Mouse (Mus musculus) ES-Bruce4 (cell line): ENCODE measurements around the gene Rpl18. TPM values are rescaled to one million over a fixed set of nuclear protein-coding genes. Genes with fewer than 3 reads are reported as not detected.
A peak's percentile ranks its signal among the peaks of the same experiment; 100 is the strongest.

Source experiments
- H3K27ac ChIP-seq: 2 replicates; pipeline ENCODE4 v1.5.1; 2012; ENCODE audit warnings: low read length, inconsistent platforms; ENCODE audit not compliant: insufficient read depth
- H3K27me3 ChIP-seq: 2 replicates; pipeline ENCODE4 v1.6.1; 2012; ENCODE audit warnings: mild to moderate bottlenecking, low read length, inconsistent platforms; ENCODE audit not compliant: control insufficient read depth, poor library complexity, insufficient read depth, severe bottlenecking
- H3K36me3 ChIP-seq: 2 replicates; pipeline ENCODE4 v1.6.1; 2012; ENCODE audit warnings: inconsistent platforms, mild to moderate bottlenecking, low read length, moderate library complexity; ENCODE audit not compliant: control insufficient read depth, poor library complexity, insufficient read depth, severe bottlenecking
- H3K4me1 ChIP-seq: one replicate; pipeline ENCODE4 v1.8.1; 2011; ENCODE audit warnings: low read length; ENCODE audit not compliant: control insufficient read depth, insufficient read depth
- H3K4me3 ChIP-seq: 2 replicates; pipeline ENCODE4 v1.5.1; 2011; ENCODE audit warnings: low read depth, mild to moderate bottlenecking, low read length
- H3K9ac ChIP-seq: 2 replicates; pipeline ENCODE4 v1.6.1; 2012; ENCODE audit warnings: low read depth, mild to moderate bottlenecking, inconsistent platforms; ENCODE audit not compliant: poor library complexity, severe bottlenecking
- H3K9me3 ChIP-seq: replicated peaks from 2 replicates; pipeline ENCODE4 v1.6.1; 2012; ENCODE audit warnings: mild to moderate bottlenecking, low read length, inconsistent platforms; ENCODE audit not compliant: control insufficient read depth, poor library complexity, insufficient read depth, severe bottlenecking
- CTCF ChIP-seq: IDR thresholded peaks from one replicate; pipeline ENCODE4 v1.8.1; 2011; ENCODE audit warnings: low read depth, low read length
- EP300 ChIP-seq: IDR thresholded peaks from 2 replicates; pipeline ENCODE4 v1.6.1; 2011; ENCODE audit warnings: low read depth, low read length; ENCODE audit not compliant: insufficient read depth
- POLR2A ChIP-seq: IDR thresholded peaks from one replicate; pipeline ENCODE4 v1.8.1; 2011; ENCODE audit warnings: low read length; ENCODE audit not compliant: insufficient read depth
- polyA plus RNA-seq: library from polyadenylated mRNA; stranded (reverse); fragments of >200 nt; gene quantifications from 2 replicates; pipeline ENCODE4 v1.2.4, GENCODE M21; 2011; ENCODE audit warnings: low read depth; ENCODE audit not compliant: missing spikeins, insufficient read depth, insufficient read length

Rpl18 gene
- polyA plus RNA-seq, 1 experiment, result 1,593 TPM

DNA sequence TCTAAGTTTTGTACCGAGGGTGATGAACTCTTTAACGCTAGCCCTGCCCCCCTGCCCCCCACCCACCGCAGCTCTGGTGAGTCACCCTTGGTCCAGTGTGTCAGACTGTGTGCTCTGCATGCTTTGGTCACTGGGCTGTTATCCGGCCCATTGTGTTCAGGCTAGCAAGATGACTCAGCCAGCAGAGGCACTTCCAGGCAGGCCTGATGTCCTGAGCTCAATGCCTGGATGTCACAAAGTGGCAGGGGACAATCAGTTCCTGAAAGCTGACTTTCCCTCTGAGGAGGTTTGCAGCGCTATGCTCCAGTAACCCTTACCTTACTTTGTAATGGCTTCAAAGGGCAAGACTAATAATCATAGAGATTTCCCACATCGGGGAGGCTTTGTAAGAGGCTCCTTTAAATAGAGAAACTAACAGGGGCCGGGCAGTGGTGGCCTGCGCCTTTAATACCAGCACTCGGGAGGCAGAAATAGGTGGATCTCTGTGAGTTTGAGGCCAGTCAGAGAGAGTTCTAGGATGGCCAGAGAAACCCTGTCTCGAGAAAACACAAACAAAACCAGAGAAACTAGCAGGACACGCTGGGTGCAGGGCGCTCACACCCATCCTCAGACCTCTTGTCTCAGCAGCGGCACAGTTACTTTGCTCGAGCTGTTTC lies 35.2 kb upstream of the Rpl18 start:
- H3K9me3 ChIP-seq, result no peaks in the 10 kb centered on the region
- TF ChIP-seq CTCF, result no peak
- no peak for TF ChIP-seq POLR2A
- TF ChIP-seq EP300, result no peak
- no peak overlapping the region for H3K4me3 ChIP-seq
- no peaks in the 10 kb centered on the region for H3K4me1 ChIP-seq
- H3K27me3 ChIP-seq, result no peaks in the 10 kb centered on the region
- no peak overlapping the region for H3K9ac ChIP-seq
- no peaks in the 10 kb centered on the region for H3K36me3 ChIP-seq
- H3K27ac ChIP-seq, result no peak overlapping the region

DNA sequence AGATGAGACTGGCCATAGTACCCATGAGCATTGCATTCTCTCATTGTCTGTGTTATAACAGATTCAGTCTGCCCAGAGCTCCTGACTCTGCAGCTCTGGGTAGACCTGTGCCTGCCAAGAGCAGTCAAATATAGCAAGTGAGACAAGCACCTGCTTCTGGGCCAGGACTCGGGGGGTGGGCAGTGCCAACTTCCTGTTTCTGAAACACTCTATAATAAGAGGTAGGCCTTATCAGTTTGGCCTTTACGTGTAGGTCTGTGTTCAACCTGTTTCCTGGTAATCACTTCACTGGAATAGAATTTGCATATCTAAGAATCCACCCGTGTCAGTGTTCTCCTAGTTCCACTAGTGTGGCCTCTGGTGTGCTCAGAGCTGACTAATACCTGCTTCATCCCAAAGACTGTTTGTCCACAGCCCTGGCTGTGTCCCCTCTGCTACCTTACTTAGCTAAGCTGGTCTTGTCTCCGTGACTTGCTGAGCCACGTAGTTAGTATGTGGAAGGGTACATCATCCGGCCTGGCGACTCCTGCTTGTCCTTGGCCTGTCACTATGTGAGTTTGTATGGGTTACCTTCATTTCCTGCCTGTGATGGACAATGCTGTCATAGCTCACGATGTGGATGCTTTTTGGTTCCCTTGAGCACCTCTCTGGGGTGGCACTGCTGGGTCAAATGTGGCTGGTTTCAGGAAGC lies 34.1 kb upstream of the Rpl18 start:
- H3K27me3 ChIP-seq, result no peaks in the 10 kb centered on the region
- H3K36me3 ChIP-seq, result no peaks in the 10 kb centered on the region
- H3K4me1 ChIP-seq, result no peaks in the 10 kb centered on the region

DNA sequence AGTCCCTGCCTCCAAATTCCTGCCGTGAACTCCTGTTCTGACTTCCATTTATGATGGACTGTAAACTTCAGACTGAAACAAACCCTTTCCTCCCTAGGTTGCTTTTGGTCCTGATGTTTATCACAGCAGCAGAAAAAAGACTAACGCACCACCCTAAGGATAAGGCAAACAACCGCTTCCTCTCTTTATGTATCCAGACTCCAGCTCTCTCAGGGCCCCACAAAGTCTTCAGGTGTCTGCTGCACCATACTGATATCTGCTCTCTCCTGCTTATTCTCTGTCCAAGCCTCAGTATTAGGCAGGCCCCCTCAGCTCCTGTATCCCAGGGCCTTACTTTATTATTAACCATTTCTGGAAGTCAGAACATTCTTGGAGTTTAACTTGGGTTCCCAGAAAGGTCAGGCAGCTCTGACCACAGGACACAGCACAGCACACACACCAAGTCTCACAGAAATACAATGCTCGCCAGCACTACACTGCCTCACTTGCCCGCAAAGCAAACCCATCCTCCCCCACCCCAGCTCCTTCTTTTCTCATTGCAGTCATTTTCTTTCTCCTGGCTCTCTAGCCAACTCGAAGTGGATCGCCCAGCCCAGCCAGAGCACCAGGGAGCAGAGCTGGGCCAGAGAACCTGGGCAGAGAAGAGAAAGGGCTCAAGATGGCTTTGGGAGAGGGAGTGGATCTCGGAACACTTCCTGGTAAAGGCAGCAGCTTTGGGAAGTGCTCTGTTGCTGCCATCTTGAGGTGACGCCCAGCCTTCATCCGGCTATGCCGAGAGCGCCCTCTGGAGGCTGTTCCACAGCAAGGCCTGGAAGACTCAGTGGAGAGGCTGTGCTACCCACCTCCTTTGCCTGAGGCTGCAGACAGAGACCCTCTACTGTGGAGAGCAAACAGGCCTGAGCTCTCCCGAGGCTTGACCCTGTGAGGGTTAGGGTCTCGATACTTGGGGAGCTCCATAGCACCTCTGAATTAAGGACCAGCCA lies 32.8 kb upstream of the Rpl18 start:
- peak overlapping the region; percentile 19 for H3K9ac ChIP-seq
- H3K4me1 ChIP-seq, result no peaks in the 10 kb centered on the region
- no peaks in the 10 kb centered on the region for H3K27me3 ChIP-seq
- H3K27ac ChIP-seq, result 0 out of 2 replicates have a peak overlapping the region, but pooled peaks have one; percentile 3
- H3K4me3 ChIP-seq, result peak overlapping the region; percentile 48
- peak; percentile 70; the same call in 1 of the 2 replicates for TF ChIP-seq EP300
- peak; percentile 100 for TF ChIP-seq CTCF
- TF ChIP-seq POLR2A, result no peak
- H3K36me3 ChIP-seq, result no peaks in the 10 kb centered on the region
- no peaks in the 10 kb centered on the region for H3K9me3 ChIP-seq

More for the DNA sequence above, 34.1 kb upstream of the Rpl18 start:
- no peak overlapping the region for H3K27ac ChIP-seq
- no peak overlapping the region for H3K4me3 ChIP-seq
- TF ChIP-seq POLR2A (no peak), EP300 (no peak), CTCF (no peak)
- H3K9me3 ChIP-seq, result no peaks in the 10 kb centered on the region
- H3K9ac ChIP-seq, result no peak overlapping the region

DNA sequence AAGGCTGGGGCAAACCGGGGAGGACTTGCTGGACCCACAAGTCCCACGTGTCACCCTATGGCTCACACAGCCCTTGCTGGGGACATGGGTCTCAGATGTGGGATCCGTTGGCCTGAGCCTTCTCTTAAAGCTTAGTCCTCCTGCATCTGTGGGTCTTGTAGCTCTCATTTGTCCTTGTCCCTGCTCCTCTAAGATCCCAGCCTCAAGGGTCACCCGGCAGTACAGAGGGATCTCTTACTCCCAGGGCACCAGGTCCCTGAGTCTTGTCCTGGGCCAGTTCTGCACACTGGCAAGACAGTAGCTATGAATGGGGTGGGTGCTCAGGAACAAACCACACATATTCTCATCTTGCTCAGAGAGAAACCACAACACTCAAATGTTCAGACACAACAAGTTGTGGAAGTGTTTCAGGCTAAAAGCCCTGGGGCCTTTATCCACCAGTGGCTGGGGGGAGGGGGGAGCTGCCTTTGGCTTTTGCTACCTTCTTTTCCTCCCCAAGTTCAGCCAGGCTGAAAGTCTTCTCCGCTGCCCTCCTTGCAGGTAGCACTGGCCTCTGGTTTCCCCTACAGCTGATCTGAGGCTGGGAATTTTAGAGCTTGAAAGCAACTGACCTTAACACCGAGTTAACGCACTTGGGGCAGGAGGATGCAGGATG lies 31.7 kb upstream of the Rpl18 start, which contains the start of gene Ntn5:
Gene Ntn5, plus strand, starts transcription at position 627 of the 655 bp plus-strand sequence.
- TF ChIP-seq CTCF, result no peak
- no peak for TF ChIP-seq EP300
- no peak for TF ChIP-seq POLR2A
- H3K9me3 ChIP-seq, result no peaks in the 10 kb centered on the region
- no peak within 1 kb of the TSS for H3K27ac ChIP-seq
- H3K9ac ChIP-seq, result no peak within 1 kb of the TSS
- H3K4me3 ChIP-seq, result no peak within 1 kb of the TSS
- no peaks in the 10 kb centered on the region for H3K36me3 ChIP-seq
- no peaks in the 10 kb centered on the region for H3K27me3 ChIP-seq
- no peaks in the 10 kb centered on the region for H3K4me1 ChIP-seq

DNA sequence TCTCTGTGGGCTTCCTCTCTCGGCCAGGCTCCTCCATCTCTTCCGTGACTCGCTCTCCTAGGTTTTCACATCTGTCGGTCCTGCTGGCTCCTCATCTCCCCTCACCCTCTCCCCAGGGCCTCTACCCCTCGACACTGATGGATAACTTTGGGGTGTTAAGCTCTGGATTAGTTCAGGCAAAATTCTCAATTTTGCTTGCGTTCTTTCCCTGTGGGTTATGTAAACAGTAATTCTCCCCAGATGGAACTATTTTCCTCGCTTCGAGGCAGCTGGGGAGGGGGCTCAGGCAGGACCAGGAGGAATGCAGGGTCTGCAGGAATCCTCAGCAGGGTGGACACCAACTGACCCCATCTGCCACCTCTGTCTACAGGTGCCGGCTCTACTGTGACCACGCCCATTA lies 29.4 kb upstream of the Rpl18 start:
- no peaks in the 10 kb centered on the region for H3K9me3 ChIP-seq
- TF ChIP-seq EP300 (no peak), CTCF (no peak), POLR2A (no peak)
- H3K27ac ChIP-seq, result no peak overlapping the region
- H3K36me3 ChIP-seq, result no peaks in the 10 kb centered on the region
- no peak overlapping the region for H3K9ac ChIP-seq
- no peaks in the 10 kb centered on the region for H3K27me3 ChIP-seq
- H3K4me3 ChIP-seq, result no peak overlapping the region
- no peaks in the 10 kb centered on the region for H3K4me1 ChIP-seq
